Mouse (Mus musculus) mouse embryonic stem cell (cell line): Measurements from ENCODE around the gene Slc35f1.

ENCODE experiments used
- in situ Hi-C, 2 experiments: fragments of 300-500 bp; cut with MboI; formaldehyde crosslinking; loops; 1 replicate in 1 of 2; 3 replicates in 1 of 2; pipeline ENCODE4 v1.14.3; 2019 to 2020; ENCODE audit warnings: low sequenced_read_pairs in 2 of 2, low pct_unique_long_range_greater_than_20kb in 1 of 2, mixed read lengths in 1 of 2; ENCODE audit not compliant: unreplicated experiment in 1 of 2

The Slc35f1 gene

GRCm38 (mm10) chr10:53156374-53156773 lies 466.0 kb downstream of the Slc35f1 start:
- in situ Hi-C loops, result no loop called here

- in situ Hi-C loops, result no loop called here
These were observed 467.4 kb downstream of the Slc35f1 start for GRCm38 (mm10) chr10:53157740-53158139.
